Mouse (Mus musculus) heart, adult 9 months (tissue): ENCODE results near the gene Rfc4.
"Not testable (repeated sequence)": the region's sequence is repeated elsewhere in the genome, so short reads cannot be mapped to it uniquely, and the experiment has no call there.

Experiments used
- DNase-seq, 2 experiments: peaks; one replicate each; pipeline ENCODE4 v3.0.0; 2022; ENCODE audit warnings: low spot score in 2 of 2

Rfc4 gene

DNA sequence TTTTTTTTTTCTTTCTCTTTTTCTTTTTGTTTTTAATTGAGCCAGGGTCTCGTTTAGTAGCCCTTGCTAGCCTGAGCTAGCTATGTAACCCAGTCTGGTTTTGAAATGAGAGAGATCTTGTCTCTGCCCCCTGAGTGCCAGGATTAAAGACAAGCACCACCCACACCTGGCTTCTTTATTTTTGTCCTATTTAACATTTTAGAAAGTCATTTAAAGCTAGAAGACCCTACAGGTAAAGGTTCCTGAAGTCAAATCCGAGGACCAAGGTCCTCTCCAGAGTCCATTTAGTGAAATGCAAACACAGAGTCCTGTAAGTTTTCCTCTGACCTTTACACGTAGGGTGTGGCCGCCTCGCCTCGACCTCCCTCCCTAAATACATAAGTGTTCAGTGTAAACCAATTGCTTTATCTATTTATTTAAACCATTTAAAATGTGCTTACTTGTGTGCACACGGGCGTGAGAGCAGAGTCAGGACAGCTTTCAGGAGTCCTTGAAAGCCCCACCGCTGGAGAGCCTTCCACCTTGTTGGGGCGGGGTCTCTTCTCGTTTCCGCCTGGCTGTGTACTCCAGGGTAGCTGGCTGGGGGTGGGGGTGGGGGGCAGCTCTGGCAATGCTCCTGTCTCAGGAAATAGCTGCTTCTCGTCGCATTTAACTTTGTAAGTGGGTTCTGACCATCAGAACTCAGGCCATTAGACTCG lies 25.0 kb downstream of the Rfc4 start:
- no peak for DNase-seq

DNA sequence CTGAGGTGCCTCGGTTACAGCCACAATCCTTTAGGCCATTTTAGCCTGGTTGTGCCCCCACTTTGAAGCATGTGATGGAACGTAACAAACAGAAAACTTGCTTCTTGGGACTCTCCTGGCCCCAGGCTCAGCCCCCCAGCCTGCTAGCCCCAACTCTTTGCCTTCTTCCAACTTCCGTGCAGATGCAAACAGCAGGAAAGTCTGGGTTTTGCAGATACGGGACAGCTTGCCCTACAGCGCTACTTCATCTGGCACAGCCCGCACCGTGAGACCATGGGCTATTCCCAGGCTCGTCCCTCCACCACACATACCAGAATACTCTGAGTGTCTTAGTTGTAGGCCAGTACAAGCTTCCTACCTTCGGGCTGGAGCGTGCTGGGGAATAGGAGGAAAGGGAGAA lies 26.9 kb downstream of the Rfc4 start:
- DNase-seq, result no peak

DNA sequence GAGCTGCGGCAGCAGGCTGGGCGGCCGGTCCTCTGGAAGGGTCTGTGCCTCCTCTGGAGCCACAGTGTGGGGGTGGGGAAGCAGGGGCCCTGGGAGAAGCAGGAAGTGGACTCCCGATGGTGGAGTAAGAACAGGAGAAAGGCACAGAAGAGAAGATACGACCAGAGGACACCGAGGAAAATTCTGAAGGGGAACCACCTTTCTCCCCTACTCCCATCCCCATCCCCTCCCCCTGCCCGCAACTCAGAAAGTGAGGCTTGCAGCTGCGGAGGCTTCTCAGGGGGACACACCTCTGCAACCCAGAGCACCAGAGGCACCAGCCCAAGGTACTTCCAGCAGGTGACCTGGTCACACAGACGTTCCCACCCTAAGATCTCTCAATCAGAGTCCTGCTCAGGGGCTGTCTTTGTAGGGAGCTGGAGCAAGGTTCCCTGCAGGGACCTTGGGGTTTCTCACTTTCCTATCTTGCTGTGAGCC lies 27.4 kb downstream of the Rfc4 start:
- no peak for DNase-seq

DNA sequence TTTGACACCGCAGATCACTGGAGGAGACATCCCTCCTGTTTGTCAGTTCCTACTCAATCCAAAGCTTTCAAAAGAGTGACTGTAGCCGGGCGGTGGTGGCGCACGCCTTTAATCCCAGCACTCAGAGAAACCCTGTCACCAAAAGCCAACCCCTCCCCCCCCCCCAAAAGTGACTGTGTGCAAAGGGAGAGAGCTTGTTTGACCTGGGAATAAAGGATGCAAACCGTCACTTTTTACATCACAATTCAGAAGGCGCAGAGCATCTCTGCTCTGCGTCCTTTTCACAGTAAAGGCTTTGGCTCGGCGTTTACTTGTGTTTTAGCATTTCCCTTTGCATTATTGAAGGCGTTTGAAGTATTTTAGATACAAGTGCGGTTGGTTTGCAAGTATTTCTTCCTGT lies 27.9 kb downstream of the Rfc4 start:
- DNase-seq, result no peak

DNA sequence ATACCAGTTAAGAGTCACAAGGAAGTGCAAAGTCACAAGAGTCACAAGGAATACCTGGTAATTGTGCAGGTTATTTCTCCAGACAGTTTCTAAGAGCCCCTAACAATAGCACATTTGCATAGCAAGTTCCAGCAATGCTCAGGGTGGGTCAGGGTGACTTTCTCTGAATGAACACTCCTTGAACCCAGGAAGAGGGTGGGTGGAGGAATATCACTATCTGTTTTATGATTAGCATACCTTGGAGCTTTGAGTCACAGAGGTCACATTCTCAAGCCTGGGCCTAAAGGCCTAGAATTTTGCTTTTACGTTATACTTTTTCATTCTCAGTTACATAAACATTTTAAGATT lies 29.5 kb downstream of the Rfc4 start:
- not testable (repeated sequence) for DNase-seq

DNA sequence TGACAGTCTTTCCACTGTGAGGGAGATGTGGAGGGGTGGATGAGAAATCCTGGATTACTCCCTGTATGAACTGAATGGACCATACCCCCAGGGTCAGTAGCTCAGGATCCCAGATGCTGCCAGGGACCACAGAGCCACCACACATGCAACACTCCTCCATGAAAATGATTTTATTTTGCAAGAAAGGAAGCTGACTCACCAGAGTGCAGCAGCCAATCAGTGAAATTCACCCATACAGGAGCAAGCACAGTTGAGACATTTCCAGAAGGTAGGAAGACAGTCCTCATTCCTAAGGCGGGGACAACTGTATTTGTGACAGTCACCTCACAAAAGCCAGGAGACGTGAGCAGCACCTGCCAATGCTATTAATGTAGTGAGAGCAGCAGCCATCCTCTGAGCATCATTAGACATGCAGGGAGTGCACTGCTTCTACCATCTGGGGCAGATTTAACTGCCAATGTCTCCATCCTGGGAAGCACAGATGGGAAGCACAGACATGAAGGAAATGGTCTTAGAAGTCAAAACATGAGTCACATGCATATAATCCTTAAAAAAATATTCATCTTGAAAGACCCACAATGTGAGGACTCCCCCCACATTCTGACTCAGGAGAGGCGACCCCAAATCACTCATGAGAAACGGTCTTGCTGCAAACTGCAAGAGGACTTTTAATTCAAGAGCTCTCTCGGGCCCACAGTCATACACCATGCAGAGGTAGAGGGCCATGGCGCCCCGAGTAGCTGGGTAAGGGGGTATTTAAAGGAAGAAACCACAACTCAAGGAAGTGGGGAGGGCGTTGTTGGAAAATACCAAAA lies 30.0 kb downstream of the Rfc4 start:
- DNase-seq, result not testable (repeated sequence)

DNA sequence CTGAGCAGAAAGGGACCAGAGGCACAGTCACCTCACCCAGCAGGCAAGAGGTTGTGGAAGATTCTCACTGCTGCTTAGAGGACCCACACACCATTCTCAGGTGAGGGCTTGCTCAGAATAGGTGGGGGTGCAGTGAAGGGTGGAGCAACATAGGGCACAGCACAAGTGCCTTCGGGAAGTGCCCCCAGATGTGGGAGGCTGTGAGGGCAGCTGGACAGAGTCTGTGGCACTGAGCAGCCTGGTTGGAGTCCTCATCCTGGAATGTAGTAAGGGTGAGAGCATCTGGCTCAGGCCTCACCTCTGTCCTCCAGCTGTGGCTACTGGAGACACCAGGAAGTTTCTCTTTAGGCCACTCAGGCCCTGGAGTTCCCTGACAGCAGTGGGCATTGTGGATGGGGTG lies 30.7 kb downstream of the Rfc4 start:
- DNase-seq, result not testable (repeated sequence)

DNA sequence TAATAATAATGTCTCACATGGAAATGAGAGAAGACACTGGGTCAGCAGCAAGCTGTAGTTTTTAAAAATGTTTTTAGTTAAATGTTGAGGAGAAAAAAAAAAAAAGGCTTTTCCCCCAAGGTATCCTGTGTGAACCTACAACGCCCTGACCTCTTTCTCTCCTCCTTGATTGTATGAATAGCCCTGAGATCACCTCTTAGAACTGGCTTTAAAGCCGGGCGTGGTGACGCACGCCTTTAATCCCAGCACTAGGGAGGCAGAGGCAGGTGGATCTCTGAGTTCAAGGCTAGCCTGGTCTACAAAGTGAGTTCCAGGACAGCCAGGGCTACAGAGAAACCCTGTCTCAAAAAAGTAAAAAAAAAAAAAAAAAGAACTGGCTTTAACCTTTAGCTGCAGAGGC lies 32.0 kb downstream of the Rfc4 start:
- DNase-seq, result not testable (repeated sequence)

DNA sequence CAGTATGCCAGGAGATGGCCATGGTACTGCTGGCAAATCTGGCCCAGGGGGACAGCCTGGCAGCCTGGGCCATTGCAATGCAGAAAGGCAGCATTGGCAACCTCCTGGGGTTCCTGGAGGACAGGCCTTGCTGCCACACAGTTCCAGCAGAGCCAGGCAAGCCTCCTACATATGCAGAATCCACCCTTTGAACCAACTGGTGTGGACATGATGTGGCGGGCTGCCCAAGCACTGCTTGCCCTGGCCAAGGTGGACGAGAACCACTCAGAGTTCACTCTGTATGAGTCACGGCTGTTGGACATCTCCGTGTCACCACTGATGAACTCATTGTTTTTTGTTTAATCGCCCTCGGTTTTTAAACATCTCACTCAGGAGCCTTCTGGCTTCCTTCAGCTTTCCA lies 33.4 kb downstream of the Rfc4 start:
- no peak for DNase-seq

DNA sequence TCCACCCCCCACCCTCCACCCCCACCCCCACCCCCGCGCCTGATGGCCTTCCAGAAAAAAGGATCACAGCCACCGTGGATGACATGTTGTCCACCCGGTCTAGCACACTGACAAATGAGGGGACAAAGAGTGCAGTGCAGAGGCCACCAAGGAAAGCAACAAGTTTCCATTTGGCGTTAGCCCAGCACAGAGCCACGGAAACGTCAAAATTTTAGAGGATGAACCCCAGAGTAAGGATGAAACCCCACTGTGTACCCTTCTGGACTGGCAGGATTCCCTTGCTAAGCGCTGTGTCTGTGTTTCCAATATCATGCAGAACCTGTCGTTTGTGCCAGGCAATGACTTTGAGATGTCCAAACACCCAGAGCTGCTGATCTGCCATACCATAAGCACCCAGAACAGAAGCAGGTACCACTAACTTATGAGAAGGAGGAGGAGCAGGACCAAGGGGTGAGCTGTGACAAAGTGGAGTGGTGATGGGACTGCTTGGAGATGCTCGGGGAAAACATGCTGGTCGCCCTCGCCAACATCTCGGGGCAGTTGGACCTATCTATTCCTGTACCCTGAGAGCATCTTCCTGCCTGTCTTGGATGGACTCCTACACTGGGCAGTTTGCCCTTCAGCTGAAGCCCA lies 34.1 kb downstream of the Rfc4 start:
- DNase-seq, result no peak

DNA sequence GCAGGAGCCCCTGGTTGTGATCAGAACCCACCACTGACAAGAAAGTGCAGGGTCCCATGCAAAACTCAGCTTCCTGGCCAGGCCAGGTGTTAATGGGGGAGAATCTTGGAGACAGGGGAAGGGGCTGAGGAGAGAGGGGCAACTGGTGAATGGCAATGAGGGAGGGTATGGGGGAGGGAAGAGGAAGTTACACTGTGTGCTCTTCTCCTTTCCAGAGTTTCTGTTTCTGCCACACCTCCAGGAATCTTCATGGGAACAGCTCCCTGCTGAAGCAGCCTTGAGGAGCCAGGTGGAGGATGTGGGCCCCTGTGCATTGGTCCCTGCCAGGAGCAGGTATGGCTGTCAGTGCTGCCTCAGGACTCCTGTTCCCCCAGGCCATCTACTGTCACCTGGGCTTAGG lies 36.2 kb downstream of the Rfc4 start:
- not testable (repeated sequence) for DNase-seq

DNA sequence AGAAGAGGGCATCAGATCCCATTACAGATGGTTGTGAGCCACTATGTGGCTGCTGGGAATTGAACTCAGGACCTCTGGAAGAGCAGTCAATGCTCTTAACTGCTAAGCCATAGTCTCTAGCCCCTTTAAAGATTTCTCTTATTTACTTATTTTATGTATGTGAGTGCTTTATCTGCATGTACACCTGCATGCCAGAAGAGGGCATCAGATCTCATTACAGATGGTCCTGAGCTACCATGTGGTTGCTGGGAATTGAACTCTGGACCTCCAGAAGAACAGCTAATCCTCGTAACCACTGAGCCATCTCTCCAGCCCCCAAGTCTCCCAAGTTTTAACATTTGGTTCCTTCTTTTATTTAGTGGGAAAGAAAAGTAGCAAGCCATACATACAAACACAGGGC lies 39.0 kb downstream of the Rfc4 start:
- not testable (repeated sequence) for DNase-seq

DNA sequence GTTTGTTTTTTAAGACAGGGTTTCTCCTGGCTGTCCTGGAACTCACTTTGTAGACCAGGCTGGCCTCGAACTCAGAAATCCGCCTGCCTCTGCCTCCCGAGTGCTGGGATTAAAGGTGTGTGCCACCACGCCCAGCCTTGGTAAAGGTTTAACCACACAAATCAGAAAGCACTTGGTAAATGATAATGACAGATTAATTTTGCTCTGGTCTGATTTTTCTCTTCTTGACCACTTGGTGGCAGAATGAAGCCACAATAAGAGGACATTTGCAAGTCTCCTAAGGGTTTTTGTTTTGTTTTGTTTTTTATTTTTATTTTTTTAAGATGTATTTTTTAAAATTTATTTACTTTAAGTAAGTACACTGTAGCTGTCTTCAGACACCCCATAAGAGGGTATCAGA lies 39.8 kb downstream of the Rfc4 start:
- not testable (repeated sequence) for DNase-seq

DNA sequence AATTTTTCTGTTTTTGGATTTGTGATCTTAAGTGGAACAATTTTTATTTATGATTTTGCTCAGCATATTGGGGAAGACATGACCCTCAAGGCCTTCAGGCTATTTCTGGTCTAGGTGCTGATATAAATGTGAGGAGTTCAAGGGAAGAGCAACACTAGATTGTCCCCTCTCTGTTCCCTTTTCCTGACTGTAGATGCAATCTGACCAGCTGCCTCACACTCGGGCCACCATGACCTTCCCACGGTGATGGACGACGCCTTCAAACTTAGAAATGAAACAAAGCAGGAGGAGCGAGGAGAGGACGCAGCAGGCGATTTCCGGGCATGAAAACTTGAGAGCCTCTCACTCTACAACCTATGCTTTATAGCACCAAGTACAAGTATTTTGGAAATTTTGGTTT lies 40.4 kb downstream of the Rfc4 start:
- not testable (repeated sequence) for DNase-seq

DNA sequence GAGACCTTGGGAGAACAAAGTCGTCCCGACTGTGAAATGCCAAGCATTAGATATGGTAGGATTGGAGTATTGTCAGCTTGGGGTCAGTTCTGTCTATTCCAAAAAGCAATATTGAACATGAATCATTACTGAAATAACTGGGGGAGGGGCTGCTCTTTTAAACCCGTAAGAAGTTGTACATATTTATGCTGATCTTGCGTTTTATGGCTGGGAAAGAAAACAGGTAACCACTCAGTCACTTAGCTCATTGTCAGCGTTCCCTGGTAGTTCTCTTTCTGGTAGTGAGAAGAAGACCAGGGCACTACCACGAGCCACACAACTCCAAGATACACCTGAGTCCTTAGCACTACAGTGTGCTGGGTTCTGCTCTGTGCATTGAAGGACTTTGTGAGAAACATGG lies 50.0 kb downstream of the Rfc4 start:
- DNase-seq, result not testable (repeated sequence)
